Mouse (Mus musculus) small intestine, adult 2 months (tissue): Measurements from ENCODE around the gene Mynn.

ENCODE experiments used
- CTCF ChIP-seq: fragments of 200-500 bp; IDR thresholded peaks from 2 replicates; pipeline ENCODE4 v1.5.1; 2012; ENCODE audit warnings: low read depth, mild to moderate bottlenecking, control low read depth, inconsistent platforms, low read length, moderate library complexity, mixed read lengths; ENCODE audit not compliant: insufficient replicate concordance, insufficient read length; ENCODE audit errors: extremely low read depth
- POLR2A ChIP-seq: fragments of 200-500 bp; IDR thresholded peaks from 2 replicates; pipeline ENCODE4 v1.6.1; 2012; ENCODE audit warnings: low read depth, mild to moderate bottlenecking, control low read depth, inconsistent platforms, low read length, moderate library complexity

DNA sequence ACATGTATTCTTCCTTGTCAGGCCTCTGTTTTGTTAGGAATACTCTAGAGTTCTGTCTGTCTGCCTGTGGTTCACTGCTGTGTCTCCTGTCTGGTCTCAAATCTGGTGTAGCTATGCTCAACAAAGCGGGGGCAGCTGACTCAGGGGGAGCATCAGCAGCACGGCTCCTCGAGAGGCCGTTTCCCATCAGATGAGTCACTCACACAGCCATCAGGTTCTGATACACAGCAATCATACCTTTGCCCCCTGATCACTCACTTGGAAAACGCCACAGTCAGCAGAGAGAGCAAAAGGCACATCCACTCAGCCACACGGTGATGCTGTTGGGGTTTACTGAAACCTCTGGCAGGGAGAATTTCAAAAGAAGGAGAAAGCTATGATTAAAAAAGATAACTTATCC, 48.1 kb upstream of the Mynn start:
- TF ChIP-seq CTCF (no peak), POLR2A (no peak)
